Mouse (Mus musculus): ENCODE measurements around the gene Azgp1.
"Not testable (repeated sequence)": the region's sequence is repeated elsewhere in the genome, so short reads cannot be mapped to it uniquely, and the experiment has no call there.

The Azgp1 gene

DNA sequence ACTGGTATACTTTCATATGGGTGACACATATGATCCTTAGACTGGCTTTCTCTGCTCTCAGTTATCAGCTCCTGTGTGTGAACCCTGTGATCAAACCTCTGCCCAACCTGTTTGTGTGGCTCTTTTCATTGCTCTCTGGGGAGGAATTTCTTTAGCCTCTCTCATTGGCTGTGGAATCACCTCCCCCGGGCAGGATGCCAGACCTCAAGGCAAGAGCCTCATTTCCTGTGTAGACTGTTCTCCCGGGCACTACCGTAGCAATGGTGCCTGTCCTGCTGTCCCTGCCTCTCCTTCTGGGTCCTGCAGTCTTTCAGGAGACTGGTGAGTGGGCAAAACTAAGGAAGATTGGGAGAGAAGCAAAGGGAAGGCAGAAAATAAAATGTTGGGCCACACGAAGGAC, at the start of gene Azgp1:
TSS of gene Azgp1 (plus strand) at position 221 of the 400 bp plus-strand sequence.
- DNase-seq (ENCODE audit: low spot score) = no peak

DNA sequence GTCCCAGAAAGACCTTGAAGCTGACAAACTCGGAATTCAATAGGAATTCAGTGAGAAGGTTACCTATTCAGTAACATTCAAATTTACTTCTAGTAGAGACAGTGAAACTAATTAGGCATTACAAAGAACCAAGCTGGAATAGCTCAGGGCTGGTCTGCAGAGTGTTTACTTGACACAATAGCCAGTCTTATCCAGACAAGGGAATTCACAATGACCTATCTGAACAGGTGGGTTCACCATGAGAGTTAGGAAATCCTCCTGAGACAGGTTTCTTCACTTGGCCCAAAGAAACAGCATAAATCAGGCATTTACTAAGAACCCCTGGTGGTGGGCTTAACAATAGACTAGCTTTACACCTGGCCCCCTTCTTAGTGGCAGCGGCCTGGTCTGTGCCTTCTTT, 47.4 kb upstream of the Azgp1 start:
- not testable (repeated sequence) for DNase-seq (ENCODE audit: low spot score)

DNA sequence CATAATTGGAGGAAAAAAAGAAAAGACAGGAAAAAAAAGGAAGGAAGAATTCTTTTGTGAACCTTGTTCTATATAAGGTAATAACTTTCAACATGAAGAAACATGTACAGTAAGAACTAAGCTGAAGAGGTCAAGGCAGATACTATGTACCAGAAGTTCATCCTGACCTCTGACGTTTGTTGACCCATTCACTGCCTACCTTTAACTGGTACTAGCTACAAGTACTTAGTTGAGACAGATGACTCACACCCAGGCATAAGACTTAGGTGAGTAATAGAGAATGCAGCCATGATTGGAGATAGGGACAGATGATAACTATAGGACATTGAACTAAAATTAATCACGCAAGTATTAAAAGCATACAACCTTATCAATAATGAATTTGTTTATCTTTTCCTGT, 44.8 kb upstream of the Azgp1 start:
- no peak for DNase-seq (ENCODE audit: low spot score)

DNA sequence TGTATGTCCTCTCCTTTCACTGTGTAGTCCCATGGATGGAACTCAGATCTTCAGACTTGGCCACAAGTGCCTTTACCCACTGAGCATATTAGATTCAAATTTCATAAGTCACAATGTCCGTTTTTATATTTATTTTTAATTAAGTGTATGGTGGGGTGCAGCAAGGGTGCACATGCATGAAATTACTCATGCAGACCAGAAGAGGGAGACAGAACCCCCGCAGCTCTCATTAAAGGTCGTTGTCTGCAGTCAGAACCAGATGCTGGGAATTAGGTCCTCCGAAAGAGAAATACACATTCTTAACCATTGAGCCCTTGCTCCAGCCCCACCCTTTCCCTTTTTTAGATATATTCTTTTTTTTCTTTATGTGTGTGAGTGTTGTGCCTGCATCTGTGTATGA, 44.1 kb upstream of the Azgp1 start:
- DNase-seq (ENCODE audit: low spot score) = no peak

DNA sequence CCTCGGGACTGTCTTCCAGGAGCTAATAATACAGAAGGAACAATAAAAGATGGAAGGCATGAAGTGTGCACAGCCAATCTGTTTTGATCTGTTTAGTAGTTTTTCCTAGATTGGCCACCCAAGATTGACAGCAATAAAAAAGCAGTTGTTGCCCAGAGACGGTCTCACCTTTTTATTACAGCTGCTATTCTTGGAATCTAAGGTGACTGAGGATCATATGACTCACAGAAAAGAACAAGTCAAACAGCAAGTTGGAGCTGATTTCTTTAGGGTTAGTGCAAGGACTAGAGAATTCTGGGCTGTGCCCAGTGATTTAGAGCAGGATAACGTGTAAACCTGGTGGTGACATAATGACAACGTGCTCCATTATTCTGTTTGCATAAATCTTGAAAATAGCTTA, 40.4 kb upstream of the Azgp1 start:
- DNase-seq (ENCODE audit: low spot score) = no peak

DNA sequence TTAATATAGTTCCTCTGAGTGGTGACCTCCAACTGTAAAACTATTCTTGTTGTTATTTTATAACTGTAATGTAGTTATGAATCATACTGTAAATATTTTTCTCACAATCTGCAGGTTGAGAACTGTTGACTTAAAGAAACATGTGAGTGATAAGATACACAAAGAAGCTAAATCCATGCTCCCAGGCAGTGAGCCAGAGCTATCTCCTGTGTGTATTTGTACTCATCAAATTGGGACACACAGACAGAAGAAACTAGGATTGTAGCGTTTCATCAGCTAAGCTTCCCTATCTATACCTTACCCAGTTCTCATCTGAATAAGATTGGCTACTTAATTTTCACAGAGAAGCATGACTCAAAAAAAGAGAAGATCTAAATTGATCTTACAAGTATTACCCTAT, 38.2 kb upstream of the Azgp1 start:
- DNase-seq (ENCODE audit: low spot score) = no peak

DNA sequence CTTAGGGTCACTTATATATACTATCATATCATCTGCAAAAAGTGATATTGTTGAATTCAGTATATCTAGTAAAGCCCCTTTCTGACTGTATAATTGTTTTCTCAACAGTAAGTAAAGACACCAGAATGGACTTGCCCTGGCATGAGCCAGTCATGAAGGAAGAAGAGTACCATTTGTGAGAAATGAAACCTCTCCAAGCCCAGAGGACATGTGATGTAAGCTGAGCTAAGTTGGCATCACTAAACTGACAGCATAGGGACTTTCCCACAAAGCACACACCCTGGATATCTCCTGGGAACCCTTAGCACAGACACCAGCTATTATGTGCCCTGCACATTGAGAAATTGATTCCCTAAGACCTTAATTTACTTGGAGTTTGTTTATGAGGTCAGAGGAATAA, 34.0 kb upstream of the Azgp1 start:
- no peak for DNase-seq (ENCODE audit: low spot score)

DNA sequence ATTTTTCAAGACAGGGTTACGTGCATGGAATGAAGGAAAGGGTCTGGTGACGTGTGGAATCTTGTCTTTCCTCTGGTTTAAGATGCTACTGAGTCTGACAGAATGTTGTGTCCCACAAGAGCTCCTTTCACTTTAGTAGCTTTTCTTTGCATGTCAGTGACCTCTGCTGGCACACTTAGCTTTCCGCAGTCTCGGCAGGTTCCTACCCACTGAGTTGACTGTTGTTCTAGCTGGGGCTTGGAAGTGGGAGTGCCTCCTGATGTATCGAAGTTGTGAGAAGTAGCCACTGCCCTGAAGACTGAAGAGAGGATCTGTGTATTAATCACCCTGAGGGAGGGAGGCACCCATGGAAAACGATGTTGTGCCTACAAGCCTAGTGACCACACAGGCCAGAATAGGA, 30.1 kb upstream of the Azgp1 start:
- no peak for DNase-seq (ENCODE audit: low spot score)

DNA sequence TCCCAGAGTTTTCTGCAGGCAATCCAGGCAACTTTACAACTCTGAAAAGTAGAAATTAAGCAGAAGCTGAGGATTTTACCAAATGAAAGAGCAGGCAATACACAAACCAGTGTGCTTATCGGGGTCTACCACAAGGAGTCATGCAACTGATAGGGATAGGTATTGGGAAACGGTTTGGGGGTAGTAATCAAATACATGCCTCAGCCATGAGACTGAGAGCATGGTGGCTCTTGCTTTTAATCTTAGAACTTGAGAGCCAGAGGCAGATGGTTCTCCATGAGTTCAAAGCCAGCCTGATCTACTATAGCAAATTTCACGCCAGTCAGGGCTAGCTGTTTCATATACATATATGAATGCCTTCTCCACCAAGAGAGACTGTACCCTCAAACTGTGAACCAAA, 24.9 kb upstream of the Azgp1 start:
- DNase-seq (ENCODE audit: low spot score) = no peak

DNA sequence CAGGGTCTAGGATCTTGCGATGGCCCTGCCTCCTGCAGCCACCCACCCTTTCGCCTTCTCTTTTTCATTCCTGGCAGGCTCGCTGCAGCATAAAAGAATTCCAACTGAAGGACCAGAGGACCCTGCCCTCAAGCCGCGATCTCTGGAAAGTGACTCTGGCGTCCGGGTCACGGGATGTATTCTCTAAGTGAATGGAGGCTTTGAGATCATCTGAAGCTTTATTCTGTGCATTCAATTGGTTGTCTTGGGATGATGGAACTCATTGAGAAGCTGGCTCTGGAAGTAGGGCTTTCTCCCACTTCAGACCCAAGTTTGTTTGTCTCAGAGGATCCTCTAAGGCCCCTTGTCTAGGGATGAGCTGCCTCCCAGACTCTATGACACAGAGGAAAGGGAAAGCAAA, 18.4 kb upstream of the Azgp1 start, which contains the start of gene Gjc3:
TSS of gene Gjc3 (minus strand) at position 154 of the 400 bp plus-strand sequence.
- DNase-seq (ENCODE audit: low spot score) = no peak

DNA sequence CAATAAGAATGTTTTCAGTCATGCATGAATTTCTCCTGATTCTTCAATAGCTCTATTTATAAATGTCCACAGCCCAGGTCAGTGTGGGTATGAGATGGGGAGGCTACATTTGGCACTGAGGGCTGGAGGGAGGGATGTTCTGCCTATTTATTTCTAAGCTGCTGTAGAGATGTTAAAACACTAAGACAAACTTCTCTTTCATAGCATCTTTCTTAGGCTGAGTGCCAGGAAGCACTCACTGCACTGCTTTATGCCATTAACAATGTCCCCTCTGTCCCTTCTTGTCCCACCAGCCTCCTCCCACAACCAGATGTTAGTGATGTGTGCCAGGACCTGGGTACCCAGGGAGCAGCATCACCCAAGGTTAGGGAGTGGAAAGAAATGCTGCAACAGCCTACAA, 14.8 kb upstream of the Azgp1 start:
- no peak for DNase-seq (ENCODE audit: low spot score)

DNA sequence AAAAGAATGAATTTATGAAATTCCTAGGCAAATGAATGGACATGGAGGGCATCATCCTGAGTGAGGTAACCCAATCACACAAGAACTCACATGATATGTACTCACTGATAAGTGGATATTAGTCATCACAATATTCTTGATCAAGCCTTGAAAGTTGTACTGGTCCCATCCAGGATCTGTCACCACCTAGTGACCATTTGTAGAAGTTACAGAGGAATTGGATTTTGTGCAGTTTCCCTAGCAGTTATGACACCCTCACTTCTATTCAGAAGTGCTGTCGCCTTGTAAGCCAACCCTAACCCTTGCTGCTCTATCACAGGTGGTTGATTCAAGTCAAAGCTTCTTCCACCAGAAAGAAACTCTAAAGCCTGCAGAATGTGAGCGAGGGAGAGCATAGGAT, 8.2 kb upstream of the Azgp1 start:
- no peak for DNase-seq (ENCODE audit: low spot score)

DNA sequence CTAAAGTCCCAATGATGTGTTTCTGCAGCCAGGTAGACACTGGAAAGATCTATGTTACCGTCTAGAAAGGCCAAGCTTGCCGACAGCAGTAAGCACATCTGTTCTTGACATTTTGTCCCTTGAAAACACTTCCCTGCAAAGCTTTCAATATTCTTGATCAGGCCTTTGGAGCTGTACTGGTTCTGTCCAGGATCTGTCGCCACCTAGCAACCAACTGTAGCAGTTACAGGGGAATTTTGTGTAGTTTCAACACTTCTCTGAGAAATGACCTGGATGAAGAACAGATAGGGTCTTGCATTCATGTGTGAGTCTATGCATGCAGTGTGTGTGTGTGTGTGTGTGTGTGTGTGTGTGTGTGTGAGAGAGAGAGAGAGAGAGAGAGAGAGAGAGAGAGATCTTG, 7.6 kb upstream of the Azgp1 start:
- DNase-seq (ENCODE audit: low spot score) = no peak

DNA sequence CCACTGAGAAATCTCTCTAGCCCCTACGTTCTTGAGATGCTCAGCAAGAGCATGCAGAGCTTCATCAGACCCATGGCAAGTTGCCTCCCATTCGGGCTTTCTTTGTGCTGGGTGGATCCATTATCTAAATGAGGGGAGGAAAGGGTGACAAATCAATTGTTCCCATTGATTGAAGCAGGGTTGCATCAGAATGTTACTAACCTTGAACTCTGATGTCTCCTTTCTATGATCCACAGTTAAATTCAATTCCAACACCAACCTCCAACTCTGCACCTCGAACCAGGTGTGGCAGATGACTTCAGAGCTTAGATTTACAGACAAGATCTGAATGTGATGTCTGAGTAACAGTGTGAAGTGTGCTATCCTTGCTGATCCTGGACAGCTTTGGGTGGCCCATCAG, 6.6 kb upstream of the Azgp1 start:
- DNase-seq (ENCODE audit: low spot score) = no peak

DNA sequence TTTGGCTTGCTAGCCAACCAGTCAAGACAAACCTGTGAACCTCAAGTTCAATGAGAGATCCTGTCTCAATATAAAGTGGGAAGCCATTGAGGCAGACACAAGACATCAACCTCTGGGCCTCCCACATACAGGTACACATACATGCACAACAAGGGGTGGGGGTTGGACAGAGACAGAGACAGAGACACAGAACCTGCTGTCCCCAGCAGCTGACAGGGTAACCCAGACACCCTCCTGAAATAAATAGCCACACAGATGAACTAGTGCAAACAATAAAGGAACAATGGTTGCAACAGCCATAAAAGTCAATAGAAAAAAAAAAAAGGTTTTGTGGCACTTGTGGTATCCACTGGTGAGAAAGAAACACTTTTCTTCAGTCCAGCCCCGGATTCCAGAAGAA, 5.9 kb upstream of the Azgp1 start:
- DNase-seq (ENCODE audit: low spot score) = no peak

DNA sequence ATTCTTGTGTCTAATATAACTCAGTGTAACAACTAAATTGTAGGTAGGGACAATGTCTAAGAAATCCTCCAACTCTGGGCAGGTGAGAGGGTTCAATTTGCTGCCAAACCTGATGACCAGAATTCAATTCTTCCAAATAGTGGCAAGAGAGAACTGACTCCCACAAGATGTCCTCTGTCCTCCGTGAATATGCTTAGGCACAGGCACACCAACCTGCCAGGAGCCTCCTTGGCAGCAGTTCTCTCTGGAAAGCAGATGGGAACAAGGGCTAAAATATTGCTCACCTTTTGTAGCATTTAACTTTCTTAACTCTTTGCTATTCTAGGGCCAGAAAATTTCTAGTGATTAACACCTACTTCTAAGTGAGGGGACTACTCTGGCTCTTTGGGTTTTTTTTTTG, 4.0 kb upstream of the Azgp1 start:
- no peak for DNase-seq (ENCODE audit: low spot score)

DNA sequence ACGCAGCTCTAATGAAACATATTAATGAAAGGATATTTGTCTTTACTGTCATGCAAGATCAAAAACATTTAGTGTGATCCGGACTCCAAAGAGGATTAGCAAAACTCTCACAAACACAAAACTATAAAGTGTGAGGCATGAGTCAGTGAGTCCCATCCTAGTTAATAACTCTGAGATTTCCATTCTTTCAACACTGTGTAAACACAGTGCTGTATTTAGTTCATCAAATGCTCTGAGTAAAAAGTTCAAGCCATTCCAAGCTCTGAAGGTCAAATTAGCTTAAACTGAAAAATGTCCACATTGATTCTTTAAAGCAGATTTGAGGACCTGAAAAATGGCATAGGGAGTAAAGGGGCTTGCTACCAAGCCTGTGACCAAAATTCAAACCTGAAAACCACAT, 2.2 kb upstream of the Azgp1 start:
- no peak for DNase-seq (ENCODE audit: low spot score)

DNA sequence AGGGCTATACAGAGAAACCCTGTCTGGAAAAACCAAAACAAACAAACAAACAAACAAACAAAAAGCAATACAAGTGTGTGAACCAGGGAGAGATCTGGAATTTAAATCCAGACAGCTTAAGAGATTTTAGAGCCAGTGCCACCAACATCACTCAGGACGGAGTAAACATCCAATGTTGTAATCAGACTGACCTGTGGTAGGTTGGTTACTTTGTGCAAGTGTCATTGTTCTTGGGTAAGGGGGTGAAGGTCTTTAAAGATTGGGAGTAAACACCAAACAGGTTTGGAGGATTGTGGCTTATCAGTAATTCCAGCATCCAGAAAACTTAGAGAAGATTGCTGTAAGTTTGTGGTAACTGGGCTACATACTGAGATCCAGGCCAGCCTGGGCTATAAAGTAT, 5.0 kb downstream of the Azgp1 start:
- no peak for DNase-seq (ENCODE audit: low spot score)

DNA sequence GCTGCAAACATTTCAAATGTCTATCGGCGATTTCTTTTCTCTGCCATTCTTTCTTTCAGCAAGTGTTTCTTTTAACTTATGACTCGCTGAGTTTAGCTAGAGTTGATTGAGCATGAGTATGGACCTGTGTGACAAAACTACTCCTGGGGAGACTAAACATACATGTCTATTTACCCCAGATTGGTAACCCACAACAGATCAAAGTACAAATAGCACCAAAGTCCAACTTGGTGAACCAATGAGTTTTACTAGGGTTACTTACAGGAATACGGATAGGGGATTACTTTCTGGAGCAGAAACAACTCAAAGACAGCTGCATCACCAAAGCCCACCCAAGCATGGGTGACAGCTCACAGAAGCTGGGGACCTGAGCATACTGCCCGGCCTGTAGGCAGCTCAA, 28.1 kb downstream of the Azgp1 start:
- DNase-seq (ENCODE audit: low spot score) = no peak

DNA sequence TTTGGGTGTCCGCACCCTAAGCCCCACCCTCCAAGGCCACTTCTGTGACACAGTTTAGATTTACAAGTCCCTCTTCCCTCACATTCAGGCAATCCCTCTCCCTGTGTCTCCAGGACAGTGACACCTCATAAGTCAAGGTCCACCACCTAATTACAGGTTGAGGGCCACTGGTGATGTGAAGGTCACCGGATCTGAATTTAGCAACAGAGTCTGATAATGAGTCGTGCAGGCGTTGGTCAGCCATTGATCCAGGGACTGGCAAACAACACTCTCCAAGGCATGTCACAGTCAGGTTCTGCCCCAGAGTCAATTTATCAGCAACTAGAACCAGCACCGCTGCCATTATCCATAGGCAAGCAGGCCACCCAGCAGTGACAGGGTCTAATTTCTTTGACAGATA, 31.1 kb downstream of the Azgp1 start:
- DNase-seq (ENCODE audit: low spot score) = no peak

DNA sequence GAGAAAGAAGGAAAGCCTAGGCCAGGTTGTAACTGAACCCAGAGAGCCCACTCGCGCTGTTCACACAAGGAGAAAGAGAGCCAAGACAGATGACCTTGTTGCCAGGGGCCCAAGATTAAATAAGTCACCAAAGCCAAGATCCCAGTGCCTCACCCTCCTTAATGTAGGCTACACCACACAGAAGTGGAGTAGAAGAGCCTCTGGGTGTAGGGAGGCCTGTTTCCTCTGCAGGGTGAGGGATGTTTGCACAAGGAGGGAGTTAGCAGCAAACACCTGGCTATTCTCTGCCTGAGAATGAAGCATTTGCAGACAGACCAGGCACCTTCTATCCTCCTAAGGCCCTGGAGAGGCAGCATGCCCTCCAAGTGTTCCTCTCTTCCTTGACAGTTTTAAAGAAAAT, 35.2 kb downstream of the Azgp1 start:
- no peak for DNase-seq (ENCODE audit: low spot score)

DNA sequence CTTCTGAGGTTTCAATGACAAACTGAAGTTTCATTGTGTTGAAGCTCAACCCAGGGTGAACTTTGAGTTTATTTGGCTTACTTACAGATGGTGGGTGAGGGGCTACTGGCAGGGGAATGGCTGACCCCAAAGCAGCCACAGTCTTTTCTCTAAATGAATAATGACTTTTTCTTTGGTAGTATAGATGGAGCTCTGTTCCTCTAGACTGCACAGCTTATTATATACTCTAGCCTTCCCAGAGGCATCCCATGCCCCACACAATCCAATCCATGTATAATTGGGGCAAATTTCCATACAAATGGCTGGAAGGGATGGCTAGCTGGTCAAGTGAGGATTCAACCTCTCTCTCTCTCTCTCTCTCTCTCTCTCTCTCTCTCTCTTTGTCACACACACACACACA, 35.7 kb downstream of the Azgp1 start:
- DNase-seq (ENCODE audit: low spot score) = no peak

DNA sequence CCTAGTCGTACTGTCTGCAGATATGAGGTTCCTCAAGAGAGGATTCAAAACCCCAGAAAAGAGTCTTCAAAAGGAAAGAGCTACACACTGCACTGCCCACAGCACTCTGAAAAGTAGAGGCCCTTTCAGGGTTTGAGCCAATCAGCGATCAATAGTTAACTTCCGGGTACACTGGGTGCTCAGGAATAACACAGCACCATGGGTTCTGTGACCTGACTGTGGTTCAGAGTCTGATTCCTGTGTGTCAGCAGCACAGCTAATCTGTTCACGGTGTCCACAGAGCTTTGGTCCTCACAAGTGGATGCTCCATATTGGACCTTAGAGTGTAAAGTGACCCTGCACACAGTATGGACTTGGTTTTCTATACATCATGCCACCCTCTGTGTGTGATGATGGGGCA, 38.3 kb downstream of the Azgp1 start:
- not testable (repeated sequence) for DNase-seq (ENCODE audit: low spot score)

DNA sequence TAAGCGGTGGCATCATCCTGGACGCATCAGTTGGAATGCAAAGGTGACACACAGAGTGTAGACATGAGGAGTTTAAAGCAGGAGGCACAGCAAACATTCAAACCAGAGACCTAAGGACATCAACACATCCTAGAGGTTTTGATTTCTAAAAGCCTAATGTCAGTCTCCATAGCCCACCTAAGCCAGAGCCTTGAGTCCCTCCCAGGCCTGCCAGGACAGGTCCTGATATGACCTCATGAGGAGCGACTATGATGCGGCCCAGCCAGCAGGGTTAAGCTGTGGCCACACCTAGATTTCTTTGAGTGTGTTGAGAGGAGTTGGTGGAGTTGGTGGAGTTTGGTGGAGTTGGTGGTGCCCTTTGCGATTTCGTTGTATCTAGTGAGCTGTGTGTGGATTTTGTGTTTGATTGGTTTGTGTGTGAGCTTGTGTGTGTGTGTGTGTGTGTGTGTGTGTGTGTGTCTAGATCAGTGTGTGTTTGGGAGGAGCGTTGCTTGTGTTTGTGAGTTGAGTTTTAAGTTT, 39.7 kb downstream of the Azgp1 start, which contains the start of the genes Smok3a and Smok3b:
TSS of gene Smok3a (plus strand) at position 301 of the 519 bp plus-strand sequence.
TSS of gene Smok3b (plus strand) at position 469 of the 519 bp plus-strand sequence.
- not testable (repeated sequence) for DNase-seq (ENCODE audit: low spot score)
